Mouse (Mus musculus): ENCODE results near the gene Zscan22. TPM values are rescaled to one million over a fixed set of nuclear protein-coding genes. Genes with fewer than 3 reads are reported as not detected.

The Zscan22 gene
- 6.1 TPM for polyA plus RNA-seq (2017; shearing (Covaris generic))

GRCm38 (mm10) chr7:12897655-12898410, at the start of gene Zscan22:
Zscan22 (plus strand) TSS chr7:12897815.

GRCm38 (mm10) chr7:12880911-12881660, 16.5 kb upstream of the Zscan22 start, which contains the start of gene Zfp128:
Zfp128 (plus strand) TSS chr7:12881177.

GRCm38 (mm10) chr7:12921705-12922465, 24.3 kb downstream of the Zscan22 start, which contains the start of gene Rps5:
Rps5 (plus strand) TSS chr7:12922290.

GRCm38 (mm10) chr7:12927191-12927680, 29.6 kb downstream of the Zscan22 start, which contains the start of gene Rnf225:
Rnf225 (plus strand) TSS chr7:12927416.

Other genes starting within 250 kb of the Zscan22 start
- gene Vmn2r55, start 212.8 kb upstream of the Zscan22 start, polyA plus RNA-seq (2017; shearing (Covaris generic)): not detected
- gene Vmn2r56, start 162.8 kb upstream of the Zscan22 start, polyA plus RNA-seq (2017; shearing (Covaris generic)): not detected
- 14.1 TPM for gene Zscan18, start 94.2 kb upstream of the Zscan22 start, polyA plus RNA-seq (2017; shearing (Covaris generic))
- gene Zfp329, start 79.0 kb upstream of the Zscan22 start, polyA plus RNA-seq (2017; shearing (Covaris generic)): 6.6 TPM
- gene Zfp110, start 63.1 kb upstream of the Zscan22 start, polyA plus RNA-seq (2017; shearing (Covaris generic)): 97.7 TPM
- gene Zfp128, start 16.6 kb upstream of the Zscan22 start, polyA plus RNA-seq (2017; shearing (Covaris generic)): 0.33 TPM
- gene Rps5, start 24.5 kb downstream of the Zscan22 start, polyA plus RNA-seq (2017; shearing (Covaris generic)): 1,064 TPM
- 0.16 TPM for gene Rnf225, start 29.6 kb downstream of the Zscan22 start, polyA plus RNA-seq (2017; shearing (Covaris generic))
- gene Zfp324, start 68.0 kb downstream of the Zscan22 start, polyA plus RNA-seq (2017; shearing (Covaris generic)): 1.0 TPM
- 4.5 TPM for gene Zfp446, start 80.0 kb downstream of the Zscan22 start, polyA plus RNA-seq (2017; shearing (Covaris generic))
- 0.96 TPM for gene Slc27a5, start 100.4 kb downstream of the Zscan22 start, polyA plus RNA-seq (2017; shearing (Covaris generic))
- 88.3 TPM for gene Trim28, start 101.3 kb downstream of the Zscan22 start, polyA plus RNA-seq (2017; shearing (Covaris generic))
- 5.0 TPM for gene Zbtb45, start 112.2 kb downstream of the Zscan22 start, polyA plus RNA-seq (2017; shearing (Covaris generic))
- gene Chmp2a, start 137.0 kb downstream of the Zscan22 start, polyA plus RNA-seq (2017; shearing (Covaris generic)): 170 TPM
- 140 TPM for gene Ube2m, start 140.5 kb downstream of the Zscan22 start, polyA plus RNA-seq (2017; shearing (Covaris generic))
- gene Mzf1, start 156.9 kb downstream of the Zscan22 start, polyA plus RNA-seq (2017; shearing (Covaris generic)): 0.67 TPM
- 0.06 TPM for gene Vmn1r85, start 197.4 kb downstream of the Zscan22 start, polyA plus RNA-seq (2017; shearing (Covaris generic))
- gene Vmn1r86, start 222.1 kb downstream of the Zscan22 start, polyA plus RNA-seq (2017; shearing (Covaris generic)): 0.06 TPM
- gene Vmn1r87, start 242.3 kb downstream of the Zscan22 start, polyA plus RNA-seq (2017; shearing (Covaris generic)): not detected

Data from effector memory CD4-positive, alpha-beta T cell, adult 7 months (primary cell).